Mouse (Mus musculus) left cerebral cortex, adult 18-20 months (tissue): Measurements from ENCODE around the gene Gm20854. TPM values are rescaled to one million over a fixed set of nuclear protein-coding genes. Genes with fewer than 3 reads are reported as not detected.
"Not testable (repeated sequence)": the region's sequence is repeated elsewhere in the genome, so short reads cannot be mapped to it uniquely, and the experiment has no call there.

Experiments used
- DNase-seq, 2 experiments: peaks; one replicate each; pipeline ENCODE4 v3.0.0; 2021 to 2022; ENCODE audit warnings: low spot score in 2 of 2, mixed read lengths in 1 of 2
- long read RNA-seq, 2 experiments: library from polyadenylated mRNA; stranded (forward); transcript quantifications; one replicate each; pipeline ENCODE4 v2.0.0; 2021
- total RNA-seq, 2 experiments: library from RNA; stranded (reverse); gene quantifications; 2 replicates each; pipeline ENCODE4 v1.2.3; 2021

Gm20854 gene
- total RNA-seq: not detected
- long read RNA-seq, experiment 1: 0 reads
- long read RNA-seq, experiment 2: 0 reads

DNA sequence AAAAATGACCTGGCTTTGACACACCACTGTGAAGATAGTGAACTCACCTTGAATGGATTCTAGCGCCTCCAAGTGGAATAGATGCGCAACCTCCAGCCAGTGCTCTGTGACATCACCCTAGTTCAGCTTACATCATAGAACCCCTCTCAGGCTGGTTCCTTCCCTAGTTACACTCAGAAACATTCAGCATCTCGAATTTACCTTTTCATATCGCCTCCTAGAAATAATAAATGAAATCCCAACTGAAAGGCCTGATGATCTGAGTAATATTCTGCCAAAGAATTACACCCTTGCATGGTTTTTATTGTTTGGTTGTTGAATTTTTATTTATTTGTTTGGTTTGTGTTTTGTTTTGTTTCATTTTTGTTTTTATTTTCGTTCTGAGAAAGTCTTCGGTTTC, at the start of gene Gm20854:
Gene Gm20854 (minus strand): TSS at position 101 of the 400 bp plus-strand sequence.
- DNase-seq: not testable (repeated sequence)
